Mouse (Mus musculus) intestine, postnatal 0 days (tissue): ENCODE measurements around the gene Tubgcp2. TPM values are rescaled to one million over a fixed set of nuclear protein-coding genes. Genes with fewer than 3 reads are reported as not detected.

Source experiments
- ATAC-seq: fragments of 200-750 bp; cut with Nextera tagmentation; 2 replicates; pipeline ENCODE4 v1.8.0; 2017; ENCODE audit warnings: mild to moderate bottlenecking, moderate TSS enrichment, moderate library complexity
- H3K27ac ChIP-seq: fragments of 300-500 bp; sonication (generic); 2 replicates; pipeline ENCODE4 v1.5.1; 2014; ENCODE audit warnings: mild to moderate bottlenecking, low read depth, low read length, moderate library complexity
- H3K27me3 ChIP-seq: fragments of 300-500 bp; sonication (generic); replicated peaks from 2 replicates; pipeline ENCODE4 v1.6.1; 2014; ENCODE audit warnings: low read length, mixed read lengths; ENCODE audit not compliant: control insufficient read depth, insufficient read depth
- H3K36me3 ChIP-seq: fragments of 300-500 bp; sonication (generic); 2 replicates; pipeline ENCODE4 v1.6.1; 2014; ENCODE audit warnings: mild to moderate bottlenecking, moderate library complexity; ENCODE audit not compliant: control insufficient read depth, insufficient read depth
- H3K4me1 ChIP-seq: fragments of 300-500 bp; sonication (generic); replicated peaks from 2 replicates; pipeline ENCODE4 v1.6.1; 2014; ENCODE audit warnings: antibody characterized with exemption, low read length, mixed read lengths; ENCODE audit not compliant: control insufficient read depth, insufficient read depth
- H3K4me2 ChIP-seq: fragments of 300-500 bp; sonication (generic); replicated peaks from 2 replicates; pipeline ENCODE4 v1.6.1; 2014; ENCODE audit warnings: low read depth, mild to moderate bottlenecking, moderate library complexity
- H3K4me3 ChIP-seq: fragments of 300-500 bp; sonication (generic); 2 replicates; pipeline ENCODE4 v1.5.1; 2014; ENCODE audit warnings: low read depth, low read length
- H3K9ac ChIP-seq: fragments of 300-500 bp; sonication (generic); 2 replicates; pipeline ENCODE4 v1.6.1; 2014; ENCODE audit warnings: mild to moderate bottlenecking, low read depth, low read length
- H3K9me3 ChIP-seq: fragments of 300-500 bp; sonication (generic); 2 replicates; pipeline ENCODE4 v1.6.1; 2016; ENCODE audit warnings: mixed run types; ENCODE audit not compliant: control insufficient read depth
- CTCF ChIP-seq: sonication (generic); IDR thresholded peaks from 2 replicates; pipeline ENCODE4 v1.5.1; 2016; ENCODE audit warnings: low read depth, mild to moderate bottlenecking, control low read depth, antibody characterized with exemption, moderate library complexity
- WGBS: fragments of 180-500 bp; shearing (Covaris S2); extraction: QIAGEN DNeasy Blood & Tissue Kit; methylation state at CpG from one replicate; pipeline ENCODE4 v1.1.7; 2014; 5-methylcytosine and 5-hydroxymethylcytosine counted together
- polyA plus RNA-seq: library from polyadenylated mRNA; unstranded; fragments of >200 nt; fragmentation: Nextera tagmentation; extraction: Ambion mirVana; gene quantifications from 2 replicates; pipeline ENCODE4 v1.2.1, GENCODE M21; 2015

Gene Tubgcp2
- polyA plus RNA-seq, 1 experiment from 2014 or later: 13.0 TPM

DNA sequence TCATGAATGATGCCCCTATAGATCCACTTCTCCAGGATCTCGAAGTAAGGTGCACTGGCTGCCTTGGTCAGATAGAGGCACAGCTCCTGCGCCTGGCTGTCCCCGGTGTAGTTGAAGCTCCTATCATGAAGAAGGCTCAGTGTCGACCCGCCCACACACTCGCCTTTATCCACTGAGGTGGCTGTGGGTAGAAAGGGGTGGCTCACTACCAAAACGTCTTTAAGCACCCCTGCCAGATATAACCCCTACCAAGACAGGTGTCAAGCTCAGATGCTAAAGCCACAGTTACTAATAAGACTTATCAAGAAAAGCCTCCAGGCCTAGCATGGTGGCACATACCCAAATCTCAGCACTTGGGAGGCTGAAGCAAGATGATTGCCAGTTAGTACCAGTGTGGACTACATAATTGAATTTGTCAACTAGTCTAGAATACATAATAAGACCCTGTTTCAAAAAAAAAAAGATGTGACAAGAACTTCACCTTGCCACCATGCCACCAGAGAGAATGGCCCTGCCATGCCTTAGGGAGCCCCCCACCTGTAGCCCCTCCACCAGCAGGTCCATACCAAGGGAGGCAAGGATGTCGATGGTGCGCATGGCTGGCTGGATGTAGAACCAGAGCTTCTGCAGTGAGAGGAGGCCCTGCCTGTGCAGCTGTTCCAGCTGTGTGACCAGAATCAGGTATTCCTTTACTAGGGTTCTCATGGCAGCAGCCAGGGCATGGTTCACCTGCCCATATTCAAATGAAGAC lies 29.4 kb downstream of the Tubgcp2 start:
- Histone ChIP-seq H3K4me1 (no peaks in the 10 kb centered on the region), H3K9ac (no peak overlapping the region), H3K4me2 (no peak overlapping the region), H3K27ac (no peak overlapping the region; the same call in 1 of the 2 replicates), H3K36me3 (peaks cover 35% of the 10 kb centered on the region), H3K9me3 (no peaks in the 10 kb centered on the region), H3K27me3 (no peaks in the 10 kb centered on the region), H3K4me3 (no peak overlapping the region)
- no peak for TF ChIP-seq CTCF
- 91% methylated on average over 9 of the region's 9 CpGs for WGBS
- ATAC-seq: no peak

DNA sequence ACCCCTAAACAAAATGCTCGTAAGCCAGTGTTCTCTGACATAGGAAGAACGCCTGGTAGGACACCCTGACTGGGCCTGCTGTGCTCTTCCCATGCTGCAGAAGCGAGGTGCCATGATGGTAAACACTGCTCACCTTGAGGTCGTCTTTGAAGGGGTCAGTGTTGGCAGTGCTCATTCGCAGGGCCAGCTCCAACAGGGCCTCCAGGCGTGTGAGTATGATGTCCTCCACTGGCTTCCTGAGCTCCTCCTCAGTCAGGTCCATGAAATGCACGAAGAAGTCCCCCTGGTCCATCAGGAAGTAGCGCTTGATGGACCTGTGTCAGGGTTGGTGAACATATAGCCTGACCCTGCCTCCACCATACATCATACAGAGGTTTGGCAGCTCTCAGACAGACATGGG lies 31.8 kb downstream of the Tubgcp2 start:
- WGBS: 90% methylated on average over 8 of the region's 8 CpGs
- H3K36me3 ChIP-seq: peaks cover 55% of the 10 kb centered on the region

DNA sequence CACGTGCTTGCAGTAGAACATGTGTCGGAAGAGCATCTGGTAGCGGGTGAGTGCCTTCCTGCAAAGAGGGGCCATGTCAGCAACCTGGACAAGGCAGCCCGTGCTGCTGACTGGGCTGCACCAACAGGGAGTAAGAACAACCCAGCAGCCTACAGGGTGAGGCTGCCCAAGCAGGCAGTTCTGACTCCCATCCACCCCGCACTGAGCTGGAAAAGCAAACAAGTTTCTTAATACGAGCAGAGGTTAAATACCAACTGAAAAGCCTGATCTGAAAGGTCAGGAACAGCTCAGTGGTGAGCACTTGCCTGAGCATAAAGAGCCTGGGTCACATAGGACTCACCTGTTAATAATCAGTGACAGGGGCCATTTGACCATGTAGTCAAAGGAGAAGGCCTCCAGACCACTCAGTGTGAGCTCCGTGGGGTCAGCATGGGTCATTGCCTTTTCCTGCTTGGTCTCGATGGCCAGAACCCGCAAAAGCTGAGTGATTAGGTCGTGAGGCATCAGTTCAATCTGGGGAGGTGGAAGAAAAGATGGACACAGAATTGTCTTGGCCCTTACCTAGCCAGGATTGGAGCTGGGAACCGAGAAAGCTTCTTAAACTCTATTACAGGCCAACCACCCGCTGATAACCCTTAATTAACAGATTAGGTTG lies 35.3 kb downstream of the Tubgcp2 start:
- H3K9me3 ChIP-seq: no peaks in the 10 kb centered on the region
- no peaks in the 10 kb centered on the region for H3K27me3 ChIP-seq
- H3K9ac ChIP-seq: no peak overlapping the region
- ATAC-seq: no peak
- no peaks in the 10 kb centered on the region for H3K4me1 ChIP-seq
- no peak overlapping the region for H3K4me3 ChIP-seq
- no peak overlapping the region for H3K4me2 ChIP-seq
- H3K27ac ChIP-seq: no peak overlapping the region
- H3K36me3 ChIP-seq: peaks cover 81% of the 10 kb centered on the region
- 82% methylated on average over 12 of the region's 12 CpGs for WGBS
- no peak for TF ChIP-seq CTCF

More for the DNA sequence above, 31.8 kb downstream of the Tubgcp2 start:
- no peak for ATAC-seq
- Histone ChIP-seq H3K4me2 (no peak overlapping the region), H3K4me1 (no peaks in the 10 kb centered on the region), H3K9me3 (no peaks in the 10 kb centered on the region), H3K9ac (no peak overlapping the region), H3K27me3 (no peaks in the 10 kb centered on the region), H3K4me3 (no peak overlapping the region), H3K27ac (no peak overlapping the region)
- no peak for TF ChIP-seq CTCF

DNA sequence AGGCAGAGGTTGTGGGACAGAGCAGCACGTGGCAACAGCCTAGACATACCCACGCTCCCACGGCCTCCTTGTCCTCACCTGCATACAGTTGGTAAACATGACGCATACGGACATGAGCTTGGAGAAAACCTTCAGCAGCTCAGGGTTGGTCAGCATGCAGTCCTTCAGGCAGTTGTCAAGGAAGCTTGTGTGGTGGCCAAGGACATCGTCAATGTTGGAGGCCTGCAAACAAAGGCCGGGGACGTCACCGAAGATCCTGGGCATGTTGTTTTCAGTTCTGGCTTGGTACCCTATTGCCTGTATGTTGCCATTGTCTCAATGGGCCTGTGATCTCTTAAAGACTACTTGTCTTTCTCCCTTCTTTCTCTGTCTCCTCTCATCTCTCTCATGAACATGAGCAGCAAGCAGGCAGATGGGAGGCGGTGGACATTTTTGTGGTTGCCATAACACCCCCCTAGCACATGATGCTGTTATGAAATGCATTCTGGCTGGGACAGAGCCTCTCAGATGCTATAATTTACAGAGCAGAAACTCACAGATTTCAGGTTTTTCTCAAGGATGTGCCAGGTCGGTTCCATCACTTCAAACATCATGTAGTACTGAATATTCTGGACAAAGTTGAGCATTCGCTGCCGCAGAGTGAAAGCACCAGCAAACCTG lies 37.6 kb downstream of the Tubgcp2 start:
- no peak overlapping the region for H3K4me2 ChIP-seq
- no peaks in the 10 kb centered on the region for H3K4me1 ChIP-seq
- 95% methylated on average over 13 of the region's 13 CpGs for WGBS
- H3K36me3 ChIP-seq: peaks cover 65% of the 10 kb centered on the region
- no peak for ATAC-seq
- no peak overlapping the region for H3K9ac ChIP-seq
- TF ChIP-seq CTCF: no peak
- no peak overlapping the region for H3K27ac ChIP-seq
- no peaks in the 10 kb centered on the region for H3K27me3 ChIP-seq
- no peaks in the 10 kb centered on the region for H3K9me3 ChIP-seq
- H3K4me3 ChIP-seq: no peak overlapping the region

DNA sequence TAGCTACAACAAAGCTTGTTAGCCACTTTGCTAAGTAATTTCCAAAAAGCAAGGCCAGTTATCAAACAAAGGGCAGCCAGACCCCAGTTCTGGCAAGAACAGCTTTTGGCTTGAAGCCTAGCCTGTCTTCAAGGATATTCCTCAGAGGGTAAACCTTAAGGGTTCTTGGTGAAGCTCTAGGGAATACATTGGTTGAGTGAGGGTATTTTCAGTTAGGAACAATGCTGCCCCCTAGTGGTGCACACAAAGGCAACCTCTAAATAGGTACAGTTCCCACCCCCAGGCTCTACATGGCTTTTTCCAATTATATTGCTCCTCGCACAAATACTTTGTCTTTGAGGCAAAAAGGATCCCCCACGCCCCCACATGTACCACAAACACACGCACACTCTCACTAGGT lies 41.8 kb downstream of the Tubgcp2 start:
- no peak overlapping the region for H3K4me2 ChIP-seq
- peaks cover 38% of the 10 kb centered on the region for H3K36me3 ChIP-seq
- 39% methylated on average over 3 of the region's 3 CpGs for WGBS
- TF ChIP-seq CTCF: peak; percentile 82
- H3K27ac ChIP-seq: no peak overlapping the region
- H3K9ac ChIP-seq: no peak overlapping the region
- no peaks in the 10 kb centered on the region for H3K9me3 ChIP-seq
- no peaks in the 10 kb centered on the region for H3K27me3 ChIP-seq
- H3K4me1 ChIP-seq: no peaks in the 10 kb centered on the region
- no peak overlapping the region for H3K4me3 ChIP-seq
- no peak for ATAC-seq

DNA sequence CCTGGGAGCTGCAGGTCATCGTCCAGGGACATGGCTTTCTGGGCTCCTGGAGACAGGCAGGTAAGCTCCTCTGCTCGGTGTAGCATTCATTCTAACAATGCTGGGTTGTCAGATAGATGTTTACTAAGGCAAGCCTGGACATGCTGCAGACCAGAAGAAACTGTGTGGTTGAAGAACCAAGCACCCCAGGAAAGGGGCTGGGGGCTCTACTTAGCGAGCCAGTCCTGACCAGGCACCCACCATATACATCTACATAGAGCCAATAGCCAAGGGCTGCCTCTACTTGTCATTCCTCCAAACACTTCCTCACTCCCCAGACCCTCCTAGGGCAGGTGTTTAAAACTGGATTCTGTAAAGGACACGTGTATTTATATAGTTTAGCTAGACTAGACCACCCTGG lies 42.3 kb downstream of the Tubgcp2 start:
- Histone ChIP-seq H3K27me3 (no peaks in the 10 kb centered on the region), H3K9me3 (no peaks in the 10 kb centered on the region), H3K4me3 (no peak overlapping the region), H3K36me3 (peaks cover 34% of the 10 kb centered on the region), H3K4me2 (no peak overlapping the region), H3K4me1 (no peaks in the 10 kb centered on the region), H3K9ac (no peak overlapping the region), H3K27ac (no peak overlapping the region)
- TF ChIP-seq CTCF: no peak
- 80% methylated on average over 4 of the region's 4 CpGs for WGBS
- ATAC-seq: no peak
